Mouse (Mus musculus) adrenal gland, adult (tissue): ENCODE data around the gene Iqcd.
A peak's percentile ranks its signal among the peaks of the same experiment; 100 is the strongest.

Experiments used
- DNase-seq, 2 experiments: peaks; one replicate each; pipeline ENCODE4 v3.0.0; 2022 to 2023; ENCODE audit warnings: low spot score in 1 of 2; ENCODE audit not compliant: inconsistent age in 2 of 2

Gene Iqcd

DNA sequence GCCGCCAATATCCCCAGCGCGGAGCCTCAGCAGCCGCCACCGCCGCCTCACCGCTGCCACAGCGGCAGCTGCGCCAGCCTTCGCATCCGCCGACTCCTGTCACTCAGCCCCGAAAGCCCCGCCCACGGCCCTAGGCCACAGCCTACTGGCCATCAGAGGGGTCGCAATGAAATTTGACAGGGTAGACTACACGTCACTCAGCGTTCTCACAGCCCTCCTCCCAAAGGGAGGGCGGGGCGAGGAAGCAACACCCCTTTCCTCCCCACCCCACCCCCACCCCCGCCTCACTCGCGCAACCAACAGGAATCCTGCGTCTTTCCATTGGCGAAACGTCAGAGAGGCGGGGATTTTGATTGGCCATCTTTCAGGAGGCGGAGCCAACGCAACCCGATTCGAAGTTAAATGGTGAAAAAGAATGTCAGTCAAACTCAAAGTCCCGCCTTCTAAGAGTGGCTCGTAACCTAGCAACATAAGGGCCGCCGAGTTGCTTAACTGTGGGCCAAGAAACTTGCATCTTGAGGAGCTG, at the start of gene Iqcd, which contains the start of gene Tpcn1:
Gene Iqcd, plus strand, starts transcription at position 448 of the 526 bp plus-strand sequence.
Gene Tpcn1, minus strand, starts transcription at position 105 of the 526 bp plus-strand sequence.
- peak; percentile 99 for DNase-seq

- DNase-seq: peak in 1 of 2 experiments; percentile 63
These were observed 40.5 kb upstream of the Iqcd start for GRCm38 (mm10) chr5:120548236-120548850.

- no peak for DNase-seq
These were observed 38.7 kb upstream of the Iqcd start for GRCm38 (mm10) chr5:120550137-120550536.

- no peak for DNase-seq
These were observed 38.1 kb upstream of the Iqcd start for GRCm38 (mm10) chr5:120550673-120551072.

- no peak for DNase-seq
These were observed 32.9 kb upstream of the Iqcd start for GRCm38 (mm10) chr5:120555871-120556270.

GRCm38 (mm10) chr5:120558041-120558440, 30.8 kb upstream of the Iqcd start:
- DNase-seq: no peak

DNA sequence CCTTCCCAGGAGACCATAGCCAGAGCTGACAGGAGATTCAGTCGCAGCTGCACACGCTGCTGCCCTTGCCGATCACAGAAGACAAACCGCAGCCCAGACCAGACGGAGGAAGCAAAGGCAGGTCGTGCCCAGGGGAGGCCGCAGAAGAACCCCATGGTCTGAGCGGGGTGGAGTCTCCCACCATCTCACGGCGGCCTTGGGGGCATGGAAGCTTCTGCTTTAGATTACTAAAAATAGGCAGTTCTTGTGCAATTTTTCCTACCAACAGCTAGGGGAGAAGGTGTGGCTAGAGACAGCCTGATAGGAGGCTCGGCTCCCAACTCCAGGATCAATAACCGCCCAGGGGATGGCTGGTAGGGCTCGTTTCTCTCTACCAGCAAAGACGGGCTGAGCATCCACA, 30.1 kb upstream of the Iqcd start:
- peak; percentile 52 to 61 for DNase-seq

DNA sequence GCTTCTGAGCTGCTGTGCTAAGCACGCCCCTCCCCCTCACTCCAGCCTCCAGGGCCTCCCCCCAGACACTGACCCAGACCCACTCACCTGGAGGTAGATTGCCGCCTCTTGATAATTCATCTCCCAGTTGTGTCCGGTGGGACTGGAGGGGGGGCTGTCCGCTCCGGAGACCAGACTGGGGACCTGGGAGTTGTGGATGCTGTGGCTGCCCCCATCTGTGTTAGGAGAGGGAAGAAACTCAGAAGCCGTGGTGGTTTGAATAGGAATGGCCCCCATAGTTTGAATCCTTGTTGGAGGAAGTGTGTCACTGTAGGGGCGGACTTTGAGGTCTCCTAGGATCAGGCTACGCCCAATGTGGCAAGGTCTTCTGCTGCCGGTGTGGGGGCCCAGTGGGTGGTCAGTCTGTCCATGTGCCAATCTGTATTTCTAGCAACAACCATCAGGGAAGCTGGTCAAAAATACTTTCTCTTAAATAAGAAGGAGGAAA, 28.6 kb upstream of the Iqcd start:
- DNase-seq: no peak

GRCm38 (mm10) chr5:120560616-120561311, 28.1 kb upstream of the Iqcd start:
- peak; percentile 64 to 86 for DNase-seq

DNA sequence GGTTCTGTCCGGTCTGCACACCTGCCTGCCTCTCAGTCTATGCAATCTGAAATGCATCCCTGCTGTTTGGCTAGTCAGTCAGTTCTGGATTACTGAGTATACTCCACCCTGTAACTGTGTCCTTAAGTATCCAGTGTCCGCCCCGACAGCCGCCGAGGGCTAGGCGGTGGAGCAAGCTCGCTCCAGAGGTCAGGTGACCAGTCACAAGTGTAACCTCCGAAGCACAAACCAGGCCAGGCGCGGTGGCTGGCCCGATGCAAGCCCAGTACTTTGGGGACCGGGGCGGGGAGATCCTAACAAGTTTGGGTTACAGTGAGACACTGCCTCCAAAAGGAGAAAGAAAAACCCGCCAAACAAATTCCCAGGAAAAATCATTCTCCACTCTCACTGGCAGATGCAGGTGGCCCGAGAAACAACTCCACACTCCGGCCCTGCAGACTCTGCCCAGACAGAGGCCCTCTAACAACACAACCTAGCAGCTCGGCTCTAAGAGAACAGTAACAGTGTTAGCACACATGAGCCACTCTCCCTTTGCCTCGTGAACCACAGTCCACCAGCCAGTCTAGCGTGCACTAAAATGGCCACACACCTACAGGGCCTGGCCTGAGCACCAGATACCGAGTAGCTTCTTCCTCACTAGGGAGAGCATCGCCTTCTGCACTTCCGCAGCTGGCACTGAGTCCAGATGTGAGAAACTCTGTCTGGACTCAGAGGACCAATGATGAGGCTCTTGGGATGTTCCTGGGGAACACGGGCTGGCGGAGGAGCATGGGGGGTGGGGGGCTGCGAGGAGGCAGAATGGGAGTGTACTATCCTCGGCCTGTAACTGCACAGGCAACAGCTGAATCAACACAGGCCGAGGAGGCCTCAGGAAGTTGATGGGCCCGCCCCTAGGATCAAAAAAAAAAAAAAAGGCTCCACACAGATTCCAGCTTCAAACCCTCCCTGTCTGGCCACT, 25.6 kb upstream of the Iqcd start:
- DNase-seq: peak; percentile 68 to 86

- peak in 1 of 2 experiments; percentile 54 for DNase-seq
These were observed 24.9 kb upstream of the Iqcd start for GRCm38 (mm10) chr5:120563914-120564311.

- peak in 1 of 2 experiments; percentile 67 for DNase-seq
These were observed 23.5 kb upstream of the Iqcd start for GRCm38 (mm10) chr5:120565171-120565905.

GRCm38 (mm10) chr5:120566101-120566500, 22.7 kb upstream of the Iqcd start:
- peak; percentile 49 to 70 for DNase-seq

- no peak for DNase-seq
These were observed 22.0 kb upstream of the Iqcd start for GRCm38 (mm10) chr5:120566681-120567252.

GRCm38 (mm10) chr5:120567253-120567701, 21.5 kb upstream of the Iqcd start:
- peak; percentile 85 to 90 for DNase-seq

DNA sequence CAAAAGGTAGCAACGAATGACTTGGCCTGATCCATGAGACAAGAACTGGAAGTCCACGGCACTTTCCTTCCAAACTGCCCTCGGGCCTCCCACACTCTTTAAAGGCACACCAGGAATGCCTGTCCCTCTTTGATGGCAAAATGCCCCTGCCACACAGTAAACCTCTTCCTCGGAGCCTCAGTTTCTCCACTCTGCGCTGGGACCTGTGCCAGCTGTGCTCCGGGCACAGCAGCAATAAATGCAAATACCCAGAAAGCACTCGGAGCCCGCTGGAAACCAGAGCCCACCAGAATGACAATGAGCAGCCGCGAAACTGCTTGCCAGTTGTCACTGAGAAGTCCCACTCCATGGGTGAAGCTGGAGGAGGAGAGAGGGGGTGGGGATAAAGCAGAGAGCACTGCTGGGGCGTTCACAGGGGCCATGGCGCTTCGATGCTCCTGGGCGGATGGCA, 21.0 kb upstream of the Iqcd start:
- peak in 1 of 2 experiments; percentile 44 for DNase-seq

GRCm38 (mm10) chr5:120568336-120568768, 20.5 kb upstream of the Iqcd start:
- peak; percentile 41 to 72 for DNase-seq

GRCm38 (mm10) chr5:120568964-120569363, 19.9 kb upstream of the Iqcd start:
- DNase-seq: peak; percentile 57 to 77

DNA sequence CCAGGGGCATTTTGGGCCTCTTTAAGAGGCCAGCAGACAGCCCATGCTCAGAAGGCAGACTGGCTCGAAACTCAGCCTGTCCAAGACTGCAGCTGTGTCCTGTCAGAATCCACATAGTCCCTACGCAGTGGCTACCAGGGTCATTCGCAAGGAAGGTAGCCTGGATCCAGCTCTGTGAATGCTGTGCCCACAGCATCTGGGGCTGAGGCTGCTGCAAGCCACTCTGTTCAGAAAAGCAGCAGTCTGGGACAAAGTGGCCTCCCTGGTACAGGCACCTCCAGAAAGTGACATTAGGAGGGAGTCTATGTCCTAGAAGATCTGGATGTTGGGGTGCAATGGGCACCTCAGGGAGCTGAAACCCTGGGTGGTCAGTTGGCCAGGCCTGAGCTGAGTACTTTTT, 19.0 kb upstream of the Iqcd start:
- no peak for DNase-seq
